Mouse (Mus musculus) cortical plate, adult 2 months (tissue): ENCODE results near the gene Gpcpd1. TPM values are rescaled to one million over a fixed set of nuclear protein-coding genes. Genes with fewer than 3 reads are reported as not detected.

ENCODE experiments used
- H3K27ac ChIP-seq: fragments of 200-500 bp; 2 replicates; pipeline ENCODE4 v1.5.1; 2012; ENCODE audit warnings: low read length, control low read depth, inconsistent platforms; ENCODE audit not compliant: insufficient read depth
- H3K4me1 ChIP-seq: fragments of 200-500 bp; 2 replicates; pipeline ENCODE4 v1.6.1; 2011; ENCODE audit warnings: low read length; ENCODE audit not compliant: control insufficient read depth, insufficient read depth
- H3K4me3 ChIP-seq: fragments of 200-500 bp; 2 replicates; pipeline ENCODE4 v1.5.1; 2011; ENCODE audit warnings: mild to moderate bottlenecking, low read length, control low read depth; ENCODE audit not compliant: insufficient read depth
- CTCF ChIP-seq: fragments of 200-500 bp; IDR thresholded peaks from 2 replicates; pipeline ENCODE4 v1.5.1; 2011; ENCODE audit warnings: mild to moderate bottlenecking, control low read depth, low read length; ENCODE audit not compliant: insufficient read depth; ENCODE audit errors: extremely low read depth
- POLR2A ChIP-seq: fragments of 200-500 bp; IDR thresholded peaks from 2 replicates; pipeline ENCODE4 v1.6.1; 2011; ENCODE audit warnings: mild to moderate bottlenecking, low read length, control low read depth; ENCODE audit not compliant: insufficient read depth; ENCODE audit errors: extremely low read depth
- polyA plus RNA-seq: library from polyadenylated mRNA; depleted of rRNA; stranded (reverse); fragments of >200 nt; gene quantifications from 2 replicates; pipeline ENCODE4 v1.2.3, GENCODE M21; 2012

The Gpcpd1 gene
- polyA plus RNA-seq, 1 experiment = 99.6 TPM

- Histone ChIP-seq H3K27ac (no peak overlapping the region; the same call in 1 of the 2 replicates), H3K4me1 (peaks cover 2% of the 10 kb centered on the region; the same call in 1 of the 2 replicates), H3K4me3 (peak overlapping the region; percentile 36; the same call in 1 of the 2 replicates)
- TF ChIP-seq CTCF (no peak), POLR2A (no peak)
Observed at GRCm38 (mm10) chr2:132576522-132577135, 10.9 kb downstream of the Gpcpd1 start.

GRCm38 (mm10) chr2:132575759-132576439, 11.6 kb downstream of the Gpcpd1 start:
- Histone ChIP-seq H3K4me1 (peaks cover 2% of the 10 kb centered on the region; the same call in 1 of the 2 replicates), H3K4me3 (peak overlapping the region; percentile 36), H3K27ac (peak overlapping the region; percentile 84)
- TF ChIP-seq POLR2A (no peak), CTCF (no peak)

- peak overlapping the region; percentile 36 for H3K4me3 ChIP-seq
- no peak for TF ChIP-seq CTCF
- TF ChIP-seq POLR2A = no peak
Observed at GRCm38 (mm10) chr2:132575256-132575655, 12.3 kb downstream of the Gpcpd1 start.

GRCm38 (mm10) chr2:132573280-132573679, 14.2 kb downstream of the Gpcpd1 start:
- H3K4me1 ChIP-seq = peaks cover 2% of the 10 kb centered on the region; the same call in 1 of the 2 replicates
- TF ChIP-seq POLR2A = no peak
- TF ChIP-seq CTCF = no peak
- no peak overlapping the region; the same call in 1 of the 2 replicates for H3K27ac ChIP-seq
- no peak overlapping the region for H3K4me3 ChIP-seq

More at GRCm38 (mm10) chr2:132575256-132575655, 12.3 kb downstream of the Gpcpd1 start:
- Histone ChIP-seq H3K4me1 (peaks cover 2% of the 10 kb centered on the region; the same call in 1 of the 2 replicates), H3K27ac (peak overlapping the region; percentile 42)

GRCm38 (mm10) chr2:132572651-132573050, 14.9 kb downstream of the Gpcpd1 start:
- Histone ChIP-seq H3K4me3 (no peak overlapping the region), H3K4me1 (peaks cover 2% of the 10 kb centered on the region; the same call in 1 of the 2 replicates), H3K27ac (peak overlapping the region; percentile 73)
- no peak for TF ChIP-seq CTCF
- no peak for TF ChIP-seq POLR2A

- Histone ChIP-seq H3K27ac (peak overlapping the region; percentile 77; the same call in 1 of the 2 replicates), H3K4me3 (no peak overlapping the region), H3K4me1 (peaks cover 2% of the 10 kb centered on the region; the same call in 1 of the 2 replicates)
- TF ChIP-seq CTCF = no peak
- no peak for TF ChIP-seq POLR2A
Observed at GRCm38 (mm10) chr2:132571301-132571700, 16.2 kb downstream of the Gpcpd1 start.

- TF ChIP-seq POLR2A = no peak
- H3K4me1 ChIP-seq = peaks cover 2% of the 10 kb centered on the region; the same call in 1 of the 2 replicates
- no peak overlapping the region; the same call in 1 of the 2 replicates for H3K27ac ChIP-seq
- no peak overlapping the region for H3K4me3 ChIP-seq
Observed at GRCm38 (mm10) chr2:132570869-132571268, 16.7 kb downstream of the Gpcpd1 start.

GRCm38 (mm10) chr2:132569686-132570085, 17.8 kb downstream of the Gpcpd1 start:
- Histone ChIP-seq H3K4me3 (no peak overlapping the region), H3K27ac (no peak overlapping the region), H3K4me1 (no peaks in the 10 kb centered on the region)
- TF ChIP-seq POLR2A (no peak), CTCF (no peak)

- Histone ChIP-seq H3K4me1 (no peaks in the 10 kb centered on the region), H3K27ac (no peak overlapping the region), H3K4me3 (no peak overlapping the region)
- TF ChIP-seq CTCF = no peak
- no peak for TF ChIP-seq POLR2A
Observed at GRCm38 (mm10) chr2:132567414-132567813, 20.1 kb downstream of the Gpcpd1 start.
